Mouse (Mus musculus) megakaryocyte, adult 5-6 weeks (primary cell): ENCODE data around the gene Lyplal1. TPM values are rescaled to one million over a fixed set of nuclear protein-coding genes. Genes with fewer than 3 reads are reported as not detected.

Experiments used
- ATAC-seq: 2 replicates; pipeline ENCODE4 v1.8.0; 2016; ENCODE audit warnings: mild to moderate bottlenecking, inconsistent platforms; ENCODE audit not compliant: poor library complexity, severe bottlenecking
- total RNA-seq, 2 experiments: library from RNA; stranded (forward) in 1 of 2; stranded (reverse) in 1 of 2; fragments of 153-499, 151-499 nt in 1 of 2; fragments of 221-1000, 200-1000 nt in 1 of 2; gene quantifications; 2 replicates each; pipeline versions ENCODE4 v1.2.3 to v1.2.4; 2015 to 2017

The Lyplal1 gene
- total RNA-seq, 2 experiments from 2014 or later = 0.31 to 0.95 TPM

DNA sequence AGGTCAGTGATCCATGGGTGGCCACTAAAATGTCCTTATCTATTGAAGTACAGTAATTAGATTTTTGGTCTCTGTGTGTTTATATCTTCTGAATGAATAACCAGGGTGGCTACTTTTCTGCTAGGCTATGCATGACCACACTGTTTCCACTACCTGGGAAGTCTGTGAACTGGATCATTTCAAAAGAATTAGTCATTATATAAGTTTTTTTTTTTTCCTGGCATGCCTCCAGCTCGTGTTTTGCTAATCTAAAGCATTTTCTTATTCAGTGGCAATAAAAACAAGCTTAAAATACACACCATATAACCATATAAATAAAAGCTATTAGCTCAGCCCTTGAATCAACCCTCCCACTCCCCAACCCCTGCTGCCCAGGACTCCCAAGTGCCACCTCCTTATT, 75.3 kb downstream of the Lyplal1 start:
- no peak for ATAC-seq
